Mouse (Mus musculus) central nervous system, embryonic 11.5 days (tissue): ENCODE measurements around the gene Ppp1r16b. TPM values are rescaled to one million over a fixed set of nuclear protein-coding genes. Genes with fewer than 3 reads are reported as not detected.

Experiments used
- polyA plus RNA-seq: library from polyadenylated mRNA; depleted of rRNA; stranded (reverse); fragments of >200 nt; gene quantifications from 2 replicates; pipeline ENCODE4 v1.2.3, GENCODE M21; 2012; rRNA removed

The Ppp1r16b gene
- polyA plus RNA-seq = 0.88 and 1.2 TPM in 2 replicates

DNA sequence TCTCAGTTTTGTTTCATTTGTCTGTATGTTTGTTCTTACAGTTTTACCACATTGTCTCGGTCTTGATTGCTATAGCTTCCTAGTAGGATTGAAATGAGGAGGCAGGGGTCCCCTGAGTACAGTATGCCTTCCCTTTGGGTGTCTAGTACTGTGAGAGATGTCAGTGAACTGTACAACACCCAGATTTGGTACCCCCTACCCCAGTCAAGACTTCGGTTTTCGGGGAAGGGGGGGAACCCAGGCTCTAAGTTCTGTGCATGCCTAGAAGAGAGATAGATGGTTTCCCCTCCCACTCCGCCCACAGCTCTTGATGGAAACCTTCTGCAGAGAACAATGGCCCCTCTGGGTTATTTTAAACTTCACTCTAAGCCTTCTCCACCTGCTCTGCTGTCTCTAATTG, at the start of gene Ppp1r16b:
Gene Ppp1r16b (plus strand): TSS at position 301 of the 400 bp plus-strand sequence.

DNA sequence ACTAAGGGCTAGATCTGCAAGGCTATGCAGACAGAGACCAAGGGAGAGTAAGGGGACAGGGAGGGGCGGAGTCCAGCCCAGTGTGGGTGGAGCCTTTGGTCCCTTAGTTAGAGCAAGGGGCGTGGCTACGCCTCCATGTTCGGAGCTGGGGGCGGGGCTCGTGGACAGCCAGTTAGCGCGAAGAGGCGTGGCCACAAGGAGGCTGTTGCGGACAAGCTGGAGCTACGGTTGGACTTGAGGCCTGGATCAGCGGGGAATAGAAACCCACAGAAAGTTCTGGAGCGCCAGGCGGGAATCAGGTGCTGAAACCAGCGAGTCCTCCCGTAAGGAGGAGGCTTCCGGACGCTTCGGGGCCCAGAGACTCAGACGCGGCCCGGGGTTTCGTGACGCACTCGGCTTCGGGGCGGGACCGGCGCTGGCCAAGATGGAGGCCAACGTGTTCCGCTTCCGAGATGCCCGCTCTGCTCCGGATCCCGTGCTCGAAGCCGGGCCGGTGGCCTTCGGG, 40.4 kb upstream of the Ppp1r16b start, which contains the start of gene Actr5:
Gene Actr5 (plus strand): TSS at position 171 of the 505 bp plus-strand sequence.

DNA sequence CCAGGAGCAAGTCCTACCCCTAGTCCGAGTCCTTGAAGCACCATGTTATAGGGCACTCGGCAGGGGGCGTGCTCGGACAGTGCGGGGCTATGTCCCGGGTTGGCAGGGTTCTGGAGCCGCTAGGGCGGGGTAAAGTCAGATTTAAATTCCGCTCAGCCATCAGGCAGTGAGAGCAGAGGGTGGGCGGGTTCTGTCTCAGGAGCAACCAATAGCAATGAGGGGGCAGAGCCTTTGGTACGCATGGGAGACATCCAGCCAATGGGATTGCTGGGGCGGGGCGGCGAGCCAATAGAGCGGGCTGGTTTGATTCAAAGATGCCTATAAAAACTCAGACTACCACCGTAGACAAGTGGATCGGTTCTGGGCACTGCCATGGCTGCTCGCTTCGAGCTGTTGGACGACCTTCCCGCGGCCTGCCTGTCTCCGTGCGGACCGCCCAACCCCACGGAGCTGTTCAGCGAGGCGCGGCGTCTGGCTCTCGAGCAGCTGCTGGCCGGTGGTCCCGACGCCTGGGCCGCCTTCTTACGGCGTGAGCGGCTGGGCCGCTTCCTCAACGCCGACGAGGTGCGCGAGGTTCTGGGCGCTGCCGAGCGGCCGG, 102.6 kb downstream of the Ppp1r16b start, which contains the start of gene Fam83d:
Gene Fam83d (plus strand): TSS at position 352 of the 598 bp plus-strand sequence.

GRCm38 (mm10) chr2:158794494-158795004, 129.4 kb downstream of the Ppp1r16b start, which contains the start of gene Dhx35:
Dhx35 (plus strand) TSS chr2:158794807.

Other genes starting within 250 kb of the Ppp1r16b start
- gene Adig, start 162.8 kb upstream of the Ppp1r16b start, polyA plus RNA-seq = 0.13 TPM in 1 of 2 replicates, not detected in the other
- 0.31 and 0.40 TPM in 2 replicates for gene Arhgap40, start 152.6 kb upstream of the Ppp1r16b start, polyA plus RNA-seq
- 11.8 and 12.0 TPM in 2 replicates for gene Slc32a1, start 54.6 kb upstream of the Ppp1r16b start, polyA plus RNA-seq
- 14.8 and 17.1 TPM in 2 replicates for gene Actr5, start 40.5 kb upstream of the Ppp1r16b start, polyA plus RNA-seq
- 29.8 and 38.1 TPM in 2 replicates for gene Fam83d, start 102.7 kb downstream of the Ppp1r16b start, polyA plus RNA-seq
- 21.2 and 24.1 TPM in 2 replicates for gene Dhx35, start 129.4 kb downstream of the Ppp1r16b start, polyA plus RNA-seq